Mouse (Mus musculus): ENCODE measurements around the gene Pitpnb.

The Pitpnb gene

GRCm38 (mm10) chr5:111330417-111331098 is at the start of gene Pitpnb:
Gene Pitpnb (plus strand): TSS chr5:111330763.
- peak; percentile 100 for DNase-seq

GRCm38 (mm10) chr5:111284420-111285175 is 46.0 kb upstream of the Pitpnb start:
- peak; percentile 88 for DNase-seq

GRCm38 (mm10) chr5:111287571-111287970 is 43.0 kb upstream of the Pitpnb start:
- DNase-seq, result no peak

- no peak for DNase-seq
Observed at GRCm38 (mm10) chr5:111288486-111288885, 42.1 kb upstream of the Pitpnb start.

- DNase-seq, result no peak
Observed at GRCm38 (mm10) chr5:111290071-111290470, 40.5 kb upstream of the Pitpnb start.

GRCm38 (mm10) chr5:111291639-111292038 is 38.9 kb upstream of the Pitpnb start:
- DNase-seq, result no peak

- DNase-seq, result peak; percentile 72
Observed at GRCm38 (mm10) chr5:111297801-111298200, 32.8 kb upstream of the Pitpnb start.

- peak; percentile 74 for DNase-seq
Observed at GRCm38 (mm10) chr5:111298706-111299105, 31.9 kb upstream of the Pitpnb start.

GRCm38 (mm10) chr5:111300776-111301175 is 29.8 kb upstream of the Pitpnb start:
- peak; percentile 19 for DNase-seq

- DNase-seq, result peak; percentile 45
Observed at GRCm38 (mm10) chr5:111301736-111302135, 28.8 kb upstream of the Pitpnb start.

- DNase-seq, result no peak
Observed at GRCm38 (mm10) chr5:111304730-111305129, 25.8 kb upstream of the Pitpnb start.

- no peak for DNase-seq
Observed at GRCm38 (mm10) chr5:111310185-111310584, 20.4 kb upstream of the Pitpnb start.

GRCm38 (mm10) chr5:111313833-111314232 is 16.7 kb upstream of the Pitpnb start:
- DNase-seq, result peak; percentile 63

- DNase-seq, result peak; percentile 66
Observed at GRCm38 (mm10) chr5:111315061-111315460, 15.5 kb upstream of the Pitpnb start.

GRCm38 (mm10) chr5:111317526-111317925 is 13.0 kb upstream of the Pitpnb start:
- peak; percentile 71 for DNase-seq

GRCm38 (mm10) chr5:111318946-111319345 is 11.6 kb upstream of the Pitpnb start:
- DNase-seq, result peak; percentile 67

- DNase-seq, result no peak
Observed at GRCm38 (mm10) chr5:111325813-111326212, 4.8 kb upstream of the Pitpnb start.

GRCm38 (mm10) chr5:111327420-111327819 is 3.1 kb upstream of the Pitpnb start:
- DNase-seq, result peak; percentile 70

- DNase-seq, result peak; percentile 56
Observed at GRCm38 (mm10) chr5:111329782-111330416, 664 bp upstream of the Pitpnb start.

- no peak for DNase-seq
Observed at GRCm38 (mm10) chr5:111331099-111331435, 504 bp downstream of the Pitpnb start.

GRCm38 (mm10) chr5:111335939-111336691 is 5.6 kb downstream of the Pitpnb start:
- peak; percentile 66 for DNase-seq

- DNase-seq, result peak; percentile 33
Observed at GRCm38 (mm10) chr5:111341609-111342008, 11.0 kb downstream of the Pitpnb start.
